Mouse (Mus musculus) layer of hippocampus, adult 11-12 months (tissue): ENCODE measurements at regions not wholly inside any gene's neighbourhood (a gene's known extent, or its start where the extent isn't known, plus 50 kb on each side); places are given as distances from the start of the nearest gene placed in this dataset.

Experiments used
- DNase-seq: peaks from one replicate; pipeline ENCODE4 v3.0.0; 2022; ENCODE audit warnings: low spot score

DNA sequence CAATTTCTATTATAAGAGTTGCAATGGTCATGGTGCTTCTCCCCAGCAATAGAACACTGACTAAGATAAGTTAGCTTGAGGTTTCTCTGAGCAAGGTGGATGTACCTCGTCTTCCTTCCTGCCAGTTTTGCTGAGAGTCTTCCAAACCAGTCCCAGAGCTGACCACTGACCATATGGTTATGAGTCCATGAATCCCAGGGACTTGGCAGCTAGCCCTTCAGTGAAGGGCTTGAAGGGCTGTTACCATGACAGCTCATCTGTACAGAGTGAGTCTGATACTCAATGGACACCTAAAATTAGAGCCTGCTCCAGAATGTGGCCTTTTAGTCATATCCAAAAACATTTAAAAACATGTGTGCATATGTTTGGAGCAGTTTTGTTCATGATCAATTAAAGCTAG, 297.5 kb upstream of the Thsd7b start:
- DNase-seq, result no peak

DNA sequence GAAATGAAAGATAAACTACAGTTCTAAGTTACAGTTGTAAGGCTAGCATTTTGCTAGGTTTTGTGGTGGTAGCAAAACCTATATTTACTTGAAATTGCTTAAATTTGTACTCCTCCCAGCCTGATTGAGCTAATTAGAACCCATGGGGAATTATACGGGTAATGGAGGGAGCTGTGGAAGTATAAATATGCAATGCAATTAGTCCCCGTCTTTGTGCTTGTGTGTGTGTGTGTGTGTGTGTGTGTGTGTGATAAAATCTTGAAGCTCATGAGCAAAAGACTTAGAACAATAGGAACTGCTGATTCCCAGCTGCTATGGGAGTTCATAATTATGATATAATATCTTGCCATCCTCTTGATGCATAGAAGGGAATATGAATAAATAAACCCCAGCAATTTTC, 321.7 kb upstream of the Thsd7b start:
- DNase-seq, result no peak

DNA sequence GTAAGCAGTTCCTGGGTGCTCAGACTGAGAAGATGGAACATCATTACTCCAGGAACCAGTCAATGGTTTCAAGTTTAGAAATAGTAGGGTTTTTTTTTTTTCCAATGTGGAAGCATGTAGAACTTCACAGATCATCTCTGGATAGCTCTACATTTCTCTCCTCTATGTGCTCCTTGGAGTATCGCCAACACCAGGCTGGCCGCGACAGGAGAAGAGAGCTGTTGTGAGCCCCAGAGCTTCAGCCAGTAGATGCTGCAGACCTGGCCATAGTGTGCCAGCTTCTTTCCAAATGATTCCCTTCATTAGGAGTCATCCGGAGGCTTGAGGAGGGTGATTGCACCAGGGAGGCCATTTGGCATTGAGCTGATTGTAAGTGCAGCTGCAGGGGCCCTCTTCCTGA, 322.6 kb upstream of the Thsd7b start:
- no peak for DNase-seq

DNA sequence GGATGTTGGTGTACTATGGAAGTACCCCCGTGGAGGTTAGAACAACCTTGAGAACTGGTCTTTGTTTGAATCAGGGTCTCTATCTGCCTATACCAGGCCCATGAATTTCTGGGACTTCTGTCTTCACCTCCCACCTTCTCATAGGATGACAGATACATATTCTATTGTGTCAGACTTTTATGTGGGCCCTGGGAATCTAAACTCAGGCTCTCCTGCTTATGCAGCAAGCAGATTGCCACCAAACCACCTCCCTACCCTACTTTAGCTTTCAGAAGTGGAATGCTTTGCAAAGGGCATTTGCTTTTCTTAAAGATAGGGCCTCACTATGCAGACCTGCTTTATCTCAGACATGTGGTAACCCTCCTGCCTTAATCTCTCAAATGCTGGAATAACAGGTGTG, 322.7 kb upstream of the Cxcr4 start:
- DNase-seq, result no peak

DNA sequence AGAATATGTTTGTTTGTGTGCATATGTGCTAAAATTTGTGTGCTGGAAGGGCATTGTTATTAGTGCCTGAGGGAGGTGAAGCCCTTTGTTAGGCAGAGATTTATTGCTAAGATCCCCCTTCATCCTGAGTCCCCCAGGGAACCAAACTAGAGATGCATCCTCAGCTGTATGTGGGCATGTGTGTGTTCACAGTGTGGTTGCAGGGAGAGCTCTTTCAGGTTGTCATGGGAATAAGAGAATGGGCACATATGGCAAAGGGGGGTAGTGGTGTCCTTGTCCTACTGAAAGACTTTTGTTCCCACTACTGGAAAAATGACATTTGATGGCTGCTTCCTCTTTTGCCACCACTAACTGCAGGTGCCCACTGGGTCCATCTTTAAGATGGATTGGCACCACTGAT, 320.4 kb upstream of the Cxcr4 start:
- no peak for DNase-seq

DNA sequence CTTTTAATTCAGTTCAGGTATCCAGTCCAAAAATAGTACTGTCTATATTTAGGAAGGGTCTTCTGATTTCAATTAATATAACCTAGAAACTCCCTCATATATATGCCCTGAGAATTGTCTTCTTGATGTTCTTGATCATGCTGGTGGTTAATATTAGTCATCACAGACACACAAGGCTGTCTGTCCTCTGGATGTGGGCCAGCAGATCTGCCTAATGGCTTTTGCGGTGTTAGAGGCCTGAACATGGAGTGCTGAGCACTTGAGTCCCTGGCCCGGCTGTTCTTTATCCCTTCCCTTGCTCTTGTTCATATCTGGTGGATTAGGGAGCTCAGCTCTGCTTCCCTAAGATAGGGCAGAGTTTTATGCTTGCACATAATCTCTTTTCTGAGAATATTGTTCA, 315.5 kb upstream of the Cxcr4 start:
- no peak for DNase-seq

DNA sequence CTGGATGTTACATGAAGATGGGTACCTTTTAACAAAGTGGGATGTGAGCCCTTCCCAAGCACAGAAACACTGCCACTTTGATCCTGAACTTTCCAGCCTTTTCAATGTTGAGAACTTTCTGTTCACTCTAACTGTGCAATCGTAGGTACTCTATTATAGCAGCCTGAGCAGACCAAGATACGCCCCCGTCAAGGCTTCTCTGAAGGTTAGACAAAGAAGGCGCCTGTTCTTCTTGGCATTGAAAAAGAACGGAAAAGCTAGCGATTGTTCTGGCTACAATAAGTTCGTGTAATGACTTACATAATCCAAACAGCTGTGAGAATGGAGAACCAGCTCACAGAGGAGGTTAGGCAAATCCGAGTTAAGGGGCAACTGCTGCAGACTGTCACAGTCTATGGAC, 305.9 kb upstream of the Cxcr4 start:
- DNase-seq, result no peak

DNA sequence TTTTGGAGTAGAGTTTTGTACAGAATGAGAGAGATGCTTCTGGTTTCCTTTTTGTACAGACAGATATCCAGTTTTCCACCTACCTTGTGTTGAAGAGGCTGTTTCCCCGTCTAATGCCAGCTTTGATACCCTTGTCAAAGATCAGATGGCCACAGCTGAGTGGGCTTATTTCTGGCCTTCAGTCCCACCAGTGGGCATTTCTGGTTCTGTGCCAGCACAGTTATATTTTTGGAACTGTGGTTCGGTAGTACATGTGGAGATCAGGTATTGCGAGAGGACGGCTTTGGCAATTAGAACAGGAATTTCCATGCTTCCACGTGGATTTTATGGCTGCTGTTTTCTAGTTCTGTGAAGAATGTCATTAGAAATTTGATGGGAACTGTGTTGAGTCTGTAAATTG, 302.5 kb upstream of the Cxcr4 start:
- no peak for DNase-seq

DNA sequence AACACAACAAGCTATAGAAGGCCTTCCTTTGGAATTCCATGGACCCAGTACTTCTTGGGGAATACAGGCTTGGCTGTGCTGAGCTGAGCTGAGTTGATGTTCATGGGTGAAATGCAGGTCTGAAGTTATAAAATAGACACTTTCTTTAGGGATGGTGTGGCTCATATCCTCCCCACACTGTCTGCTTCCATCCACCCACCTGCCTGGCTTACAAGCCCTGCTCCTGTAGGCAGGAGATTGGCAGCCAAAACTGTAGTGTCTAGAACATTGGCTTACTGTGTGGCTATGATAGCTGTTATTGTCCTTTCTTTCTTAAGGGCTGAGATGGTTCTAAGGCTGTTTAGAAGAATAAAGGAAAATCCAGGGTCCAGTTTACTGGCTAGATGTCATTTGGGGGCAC, 286.2 kb upstream of the Cxcr4 start:
- DNase-seq, result no peak

DNA sequence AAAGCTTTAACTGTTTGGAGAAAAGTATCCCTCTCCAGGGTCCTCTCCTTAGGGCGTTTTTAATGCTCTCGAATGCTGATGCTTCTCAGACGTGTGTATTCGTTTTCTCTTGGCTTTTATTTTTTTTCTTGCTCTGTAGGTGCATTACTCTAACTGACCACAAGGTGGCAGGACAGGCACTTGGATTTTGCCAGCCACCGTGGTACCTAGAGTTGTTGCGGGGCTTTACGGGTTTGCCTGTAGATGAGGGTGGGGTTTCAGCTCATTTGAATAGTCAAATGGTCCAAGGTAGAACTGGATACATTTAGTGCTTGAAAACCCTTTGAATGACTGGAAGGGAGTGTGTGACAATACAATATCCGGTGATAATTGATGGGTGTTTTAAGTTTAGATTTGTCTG, 283.2 kb upstream of the Cxcr4 start:
- peak; percentile 49 for DNase-seq

DNA sequence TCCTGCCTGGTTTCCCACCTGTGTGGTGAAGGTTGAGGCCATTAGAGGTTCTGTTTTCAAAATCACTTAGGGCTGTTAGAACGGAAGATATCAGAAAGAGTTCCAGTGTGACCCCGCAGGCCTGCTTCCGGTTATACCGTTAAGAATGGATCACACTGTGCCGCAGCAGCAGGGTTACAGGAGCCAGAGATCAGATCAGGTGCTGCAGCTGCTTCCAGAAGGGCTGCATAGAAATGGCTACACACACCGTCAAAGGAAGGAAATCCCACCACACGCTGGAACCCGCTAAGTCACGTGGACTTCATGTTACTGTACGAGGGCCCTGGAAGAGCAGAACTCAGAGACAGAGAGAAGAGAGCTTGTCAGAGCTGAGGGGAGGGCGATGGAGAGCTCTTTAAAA, 282.1 kb upstream of the Cxcr4 start:
- no peak for DNase-seq

DNA sequence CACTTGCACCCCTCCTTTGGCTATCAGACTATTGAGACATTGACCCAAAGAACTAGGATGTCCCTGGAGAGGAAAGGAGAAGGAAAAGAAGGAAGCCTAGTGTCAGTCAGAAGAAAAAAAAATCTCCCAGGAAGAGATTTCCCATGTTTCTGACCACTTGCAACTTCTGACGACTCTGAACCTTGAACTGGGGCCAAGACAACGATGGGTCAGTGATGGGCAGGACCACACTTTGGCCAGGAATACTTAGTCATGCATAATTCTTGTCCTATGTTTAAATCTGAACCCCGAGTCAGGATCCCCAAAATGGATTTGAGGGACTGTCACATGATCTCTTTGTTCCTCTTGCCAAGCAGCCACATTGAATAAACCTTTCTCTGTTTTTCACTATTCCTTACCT, 276.7 kb upstream of the Cxcr4 start:
- DNase-seq, result no peak

DNA sequence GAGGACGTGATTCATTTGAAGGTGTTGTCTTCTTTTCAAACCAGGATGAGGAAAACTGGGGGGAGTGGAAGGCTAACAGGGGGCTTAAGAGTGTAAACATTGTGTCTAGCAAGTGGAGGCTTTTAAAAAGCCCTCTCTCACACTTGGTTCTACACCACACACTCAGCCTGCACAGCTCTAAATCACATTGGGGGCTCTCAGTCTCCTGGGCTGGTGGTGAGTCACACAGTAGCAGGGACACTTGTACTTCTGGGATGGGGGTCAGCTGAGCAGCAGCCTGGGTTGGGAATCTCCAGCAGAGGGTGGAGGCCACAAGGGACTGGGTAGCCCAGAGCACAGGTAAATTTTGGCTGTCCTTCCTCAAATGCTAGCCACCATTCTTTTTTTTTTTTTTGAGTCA, 268.4 kb upstream of the Cxcr4 start:
- DNase-seq, result no peak

DNA sequence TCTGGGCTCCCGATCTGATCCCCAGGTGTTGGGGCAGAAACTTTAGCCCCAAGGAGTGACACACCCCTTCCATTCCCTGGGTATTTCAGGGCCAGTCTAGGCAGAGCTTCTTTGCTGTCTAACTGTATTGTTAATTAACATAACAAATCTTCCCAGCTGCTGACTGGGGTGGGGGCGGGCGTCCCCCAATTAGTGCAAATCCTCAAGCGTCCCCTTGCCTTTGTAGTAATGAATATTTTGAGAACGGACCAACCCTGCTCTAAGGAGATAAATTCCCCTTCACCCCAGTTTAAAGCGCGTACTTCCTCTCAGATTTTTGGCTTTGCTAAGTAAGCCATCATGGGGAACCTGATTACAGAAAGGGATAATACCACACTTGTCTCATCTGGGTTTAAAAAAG, 268.0 kb upstream of the Cxcr4 start:
- no peak for DNase-seq

DNA sequence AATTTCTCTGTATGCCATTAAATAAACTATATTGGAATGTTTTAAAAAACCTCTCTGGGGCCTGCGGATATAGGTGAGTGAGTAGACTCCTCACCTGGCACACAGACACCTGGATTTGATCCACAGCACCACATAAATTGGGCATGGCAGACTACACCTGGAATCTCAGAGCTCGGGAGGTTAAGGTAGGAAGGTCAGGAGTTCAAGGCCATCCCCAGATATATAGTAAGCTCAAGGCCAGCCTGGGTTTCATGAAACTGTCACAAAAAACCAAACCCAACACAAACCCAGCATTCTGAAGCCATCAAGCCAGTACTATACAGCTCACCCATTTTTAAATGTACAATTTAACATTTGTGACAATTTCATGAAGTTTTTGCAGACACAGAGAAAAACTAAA, 266.6 kb upstream of the Cxcr4 start:
- no peak for DNase-seq

DNA sequence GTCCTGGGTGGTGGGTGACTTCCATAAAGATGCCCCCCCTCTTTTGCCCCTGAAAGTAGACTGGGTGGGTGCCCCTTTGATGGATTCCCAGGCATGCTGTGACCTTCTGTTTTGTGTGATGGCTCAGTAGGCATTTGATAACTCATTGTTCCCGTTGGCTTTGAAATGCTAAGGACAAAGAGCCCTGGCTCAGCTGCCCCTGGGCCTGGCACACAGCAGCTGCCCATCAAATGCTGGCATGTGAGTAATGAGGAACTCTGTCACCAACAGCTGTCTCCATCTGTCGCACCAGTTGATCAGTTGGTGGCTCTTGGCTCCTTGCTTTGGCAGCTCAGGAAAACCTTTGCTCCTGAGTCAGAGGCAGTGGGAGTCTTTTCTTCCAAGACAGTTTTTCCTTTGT, 264.8 kb upstream of the Cxcr4 start:
- no peak for DNase-seq

DNA sequence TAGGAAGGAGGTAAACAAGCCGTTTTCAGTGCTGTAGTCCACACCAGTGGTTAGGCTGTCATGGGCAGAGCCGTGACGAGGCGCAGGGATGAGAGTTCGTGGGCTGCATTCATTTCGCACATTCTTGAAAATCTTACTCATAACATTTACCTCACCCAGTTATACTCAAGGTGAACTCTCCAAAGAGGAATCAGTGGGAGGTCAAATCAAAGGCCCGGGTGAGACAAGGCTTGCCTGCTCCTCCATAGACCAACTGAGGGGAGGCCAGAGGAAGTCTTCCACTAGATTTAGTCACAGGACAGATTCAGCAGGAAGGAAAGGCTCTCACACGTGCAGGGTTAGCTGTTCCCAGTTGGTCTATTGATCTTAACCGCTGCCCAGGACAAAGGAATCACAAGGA, 262.6 kb upstream of the Cxcr4 start:
- no peak for DNase-seq

DNA sequence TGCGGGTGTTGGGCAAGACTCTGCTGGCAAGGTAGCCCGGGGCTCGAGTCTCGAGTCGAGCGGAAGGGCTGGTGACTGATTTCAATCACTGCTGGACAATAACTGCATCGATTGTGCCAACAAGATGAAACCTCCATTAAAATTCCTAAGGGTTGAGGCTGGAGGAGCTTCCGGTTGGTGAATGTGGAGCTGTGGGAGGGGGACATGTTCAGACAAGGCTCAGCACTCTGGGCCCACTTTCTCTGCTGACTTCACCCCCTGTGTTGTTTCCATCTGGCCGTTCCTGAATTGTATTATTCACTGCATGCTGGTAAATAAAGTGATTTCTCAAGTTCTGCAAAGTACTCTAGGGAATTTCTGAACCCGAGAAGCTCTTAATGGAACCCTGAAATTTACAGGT, 261.2 kb upstream of the Cxcr4 start:
- DNase-seq, result no peak

DNA sequence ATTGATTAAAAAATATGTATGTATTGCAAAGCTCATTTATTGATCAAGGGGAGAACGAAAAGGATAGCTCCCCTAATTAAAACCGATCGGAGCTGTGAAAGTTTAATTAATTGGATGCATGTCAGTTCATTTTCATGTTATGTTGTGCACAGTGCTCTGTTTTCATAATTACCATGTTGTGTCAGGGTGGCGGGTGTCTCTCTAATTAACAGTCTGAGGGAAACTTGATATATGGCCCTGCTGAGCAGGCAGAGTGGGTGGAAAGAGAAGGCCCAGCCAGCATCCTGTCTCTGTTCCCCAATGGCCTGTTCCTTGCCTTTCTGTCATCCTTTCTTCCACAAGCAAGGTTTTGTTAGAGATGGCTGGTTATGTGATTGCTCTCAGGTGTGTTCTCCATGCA, 245.3 kb upstream of the Cxcr4 start:
- no peak for DNase-seq

DNA sequence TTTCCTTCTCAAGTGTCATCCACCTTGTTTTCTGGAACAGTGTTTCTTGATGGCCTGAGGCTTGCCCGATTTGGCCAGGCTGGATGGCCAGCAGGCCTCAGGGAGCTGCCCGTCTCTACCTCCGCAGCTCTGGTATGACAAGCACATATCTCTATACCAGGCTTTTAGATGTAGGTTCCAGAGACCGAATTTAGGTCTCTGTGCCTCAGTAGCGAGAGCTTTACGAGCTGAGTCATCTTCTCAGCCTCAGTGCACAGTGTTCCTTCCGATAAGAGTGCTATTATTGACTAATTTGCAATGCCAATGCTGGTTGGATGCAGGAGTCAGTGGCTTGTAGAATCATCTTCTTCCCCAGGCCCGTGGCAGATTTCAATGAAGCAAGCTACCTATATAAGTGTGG, 243.4 kb upstream of the Cxcr4 start:
- DNase-seq, result no peak

DNA sequence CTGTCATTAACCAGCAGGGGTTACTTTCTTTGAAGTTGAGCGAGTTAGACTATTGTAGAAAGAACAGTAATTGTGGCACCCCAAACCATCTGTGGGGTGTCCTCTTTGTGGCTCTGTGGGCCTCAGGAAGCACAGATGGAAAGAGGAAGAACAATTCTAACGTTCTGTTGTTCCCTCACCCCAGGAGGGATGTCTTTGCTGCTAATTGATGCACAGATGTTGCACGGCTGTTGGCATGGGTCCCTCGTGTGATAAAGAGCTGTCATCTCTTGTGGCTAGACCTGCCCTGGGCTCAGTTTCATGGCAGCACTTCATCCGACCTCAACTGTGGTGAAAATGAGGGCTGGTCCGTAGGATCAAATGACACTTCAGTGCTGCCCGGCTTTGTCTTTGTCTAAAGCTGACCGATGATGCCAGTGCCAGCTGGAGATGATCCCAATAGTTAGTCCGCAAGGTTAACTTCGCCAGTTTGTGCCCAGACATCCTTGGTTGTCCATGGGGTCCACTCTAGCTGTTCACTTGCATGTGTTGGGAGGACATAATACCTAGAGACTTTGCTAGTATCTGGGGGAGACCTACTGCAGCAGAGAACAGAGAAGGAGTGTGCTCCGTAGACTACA, 241.1 kb upstream of the Cxcr4 start:
- DNase-seq, result no peak

DNA sequence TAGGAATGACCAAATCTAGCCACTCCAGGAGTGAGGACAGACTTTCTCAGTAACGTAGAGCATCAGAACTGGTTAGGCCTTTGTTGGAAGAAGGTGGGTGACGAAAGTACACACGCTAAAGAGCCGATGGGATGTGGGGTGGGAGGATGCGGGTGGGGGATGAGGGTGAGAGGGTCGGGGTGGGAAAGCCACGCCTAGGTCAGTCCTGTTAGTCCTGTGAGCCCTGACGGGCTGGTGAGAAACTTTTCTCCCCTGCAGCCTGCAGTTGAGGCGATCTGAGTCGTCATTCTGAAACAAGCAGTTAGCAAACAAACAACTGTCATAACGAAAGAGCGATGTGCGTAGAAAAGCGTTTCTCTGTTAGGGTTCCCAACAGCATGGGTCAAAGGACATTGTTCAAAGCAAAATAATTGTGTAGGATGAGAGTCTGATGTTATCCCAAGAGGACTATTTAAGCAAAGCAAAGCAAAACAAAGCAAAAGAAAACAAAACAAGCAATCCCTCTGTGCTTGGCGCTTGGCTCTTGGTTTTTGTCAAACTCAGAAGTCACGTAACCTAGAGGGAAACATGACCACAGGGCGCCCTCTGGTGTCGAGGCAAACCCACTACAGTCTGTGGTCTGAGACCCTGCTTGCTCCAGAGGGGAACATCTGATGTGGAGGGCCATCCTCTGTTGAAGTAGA, 240.2 kb upstream of the Cxcr4 start:
- DNase-seq, result peak; percentile 70

DNA sequence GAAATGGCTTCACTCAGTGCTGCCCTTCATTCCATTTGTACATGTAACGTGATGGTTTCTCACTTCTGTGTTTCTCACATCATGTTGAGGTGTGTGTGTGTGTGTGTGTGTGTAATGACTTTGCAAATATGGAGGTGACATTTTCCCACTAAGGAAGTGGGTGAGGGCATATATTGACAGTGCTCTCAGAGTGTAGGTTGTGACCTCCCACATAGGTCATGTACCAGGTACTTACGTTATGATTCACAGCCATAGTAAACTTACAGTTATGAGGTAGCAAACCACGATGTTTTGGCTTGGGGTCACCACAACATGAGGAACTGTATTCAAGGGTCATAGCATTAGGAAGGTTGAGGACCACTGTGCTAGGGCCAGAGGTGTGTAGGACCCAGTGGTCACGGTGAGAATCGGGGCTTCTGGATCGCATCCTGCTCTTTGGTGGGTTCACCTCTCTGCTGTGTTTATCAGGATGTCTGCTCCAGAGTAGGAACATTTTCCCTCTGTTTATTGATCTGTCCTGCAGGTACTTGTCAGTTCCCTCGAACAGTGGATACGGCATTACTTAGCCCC, 238.7 kb upstream of the Cxcr4 start:
- DNase-seq, result no peak

DNA sequence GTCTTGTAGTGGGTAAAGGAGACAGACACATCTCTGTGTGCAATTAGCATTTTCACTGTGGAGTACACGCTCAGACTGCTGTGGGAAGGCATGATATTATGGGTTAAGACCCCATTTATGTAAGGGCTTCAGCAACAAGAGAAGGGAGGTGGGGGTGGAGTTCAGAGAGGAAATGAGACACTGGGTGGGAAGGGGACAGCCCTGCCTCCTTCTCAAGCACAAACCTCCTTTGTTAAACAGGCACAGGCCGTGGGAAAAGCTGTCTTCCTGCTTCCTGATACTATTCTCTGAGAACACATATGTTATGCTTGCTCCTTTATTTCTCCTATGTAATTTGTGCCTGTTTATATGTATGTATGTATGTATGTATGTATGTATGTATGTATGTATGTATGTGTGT, 237.4 kb upstream of the Cxcr4 start:
- DNase-seq, result no peak
